Mouse (Mus musculus): ENCODE results near the gene Kat2b. TPM values are rescaled to one million over a fixed set of nuclear protein-coding genes. Genes with fewer than 3 reads are reported as not detected.
A peak's percentile ranks its signal among the peaks of the same experiment; 100 is the strongest.
"Not testable (repeated sequence)": the region's sequence is repeated elsewhere in the genome, so short reads cannot be mapped to it uniquely, and the experiment has no call there.

Gene Kat2b
- polyA plus RNA-seq, 1 experiment from 2014 or later, result 9.6 TPM

DNA sequence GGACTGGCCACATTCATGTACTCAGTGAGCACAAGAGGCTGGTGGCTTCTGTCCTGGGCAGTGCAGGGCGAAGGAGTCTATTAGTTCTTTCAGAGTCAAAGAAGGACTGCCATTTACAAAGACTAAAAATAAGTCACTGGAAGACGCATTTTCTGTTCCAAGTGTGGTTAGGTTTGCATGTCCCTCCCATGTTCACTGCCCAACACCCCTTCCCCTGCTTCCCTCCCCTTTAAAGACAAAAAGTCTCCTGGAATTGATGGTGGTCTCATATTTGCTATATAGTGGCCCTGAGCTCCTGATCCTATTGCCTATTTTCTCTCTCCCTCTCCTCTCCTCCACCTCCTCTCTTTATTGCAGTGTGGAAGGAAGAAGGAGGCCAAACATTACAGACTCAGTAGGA lies 89.3 kb downstream of the Kat2b start:
- Histone ChIP-seq H3K4me3 (ENCODE audit: low read depth, low read length) (no peak overlapping the region), H3K4me1 (replicated peaks; ENCODE audit: control insufficient read depth, insufficient read depth, low read length) (no peaks in the 10 kb centered on the region), H3K27ac (ENCODE audit: low read depth, low read length) (no peak overlapping the region), H3K4me2 (replicated peaks; ENCODE audit: low read depth, low read length) (no peak overlapping the region), H3K9ac (ENCODE audit: low read depth, low read length) (no peak overlapping the region), H3K36me3 (ENCODE audit: control insufficient read depth, insufficient read depth, low read length) (no peaks in the 10 kb centered on the region), H3K27me3 (ENCODE audit: control insufficient read depth, insufficient read depth, low read length) (no peaks in the 10 kb centered on the region), H3K9me3 (ENCODE audit: control insufficient read depth, low read length) (no peaks in the 10 kb centered on the region)
- no peak for ATAC-seq (ENCODE audit: low FRiP score)
- no peak for DNase-seq (ENCODE audit: low spot score)
- 89% methylated on average over 2 of the region's 2 CpGs for WGBS

- Histone ChIP-seq H3K36me3 (ENCODE audit: control insufficient read depth, insufficient read depth, low read length) (no peaks in the 10 kb centered on the region), H3K27ac (ENCODE audit: low read depth, low read length) (no peak overlapping the region), H3K4me1 (replicated peaks; ENCODE audit: control insufficient read depth, insufficient read depth, low read length) (no peaks in the 10 kb centered on the region), H3K9me3 (ENCODE audit: control insufficient read depth, low read length) (no peaks in the 10 kb centered on the region), H3K9ac (ENCODE audit: low read depth, low read length) (no peak overlapping the region), H3K4me3 (ENCODE audit: low read depth, low read length) (no peak overlapping the region), H3K27me3 (ENCODE audit: control insufficient read depth, insufficient read depth, low read length) (no peaks in the 10 kb centered on the region), H3K4me2 (replicated peaks; ENCODE audit: low read depth, low read length) (no peak overlapping the region)
- WGBS, result 75% methylated on average over 6 of the region's 6 CpGs
- ATAC-seq (ENCODE audit: low FRiP score), result no peak
- no peak for DNase-seq (ENCODE audit: low spot score)
These were observed 89.8 kb downstream of the Kat2b start for GRCm38 (mm10) chr17:53656369-53656860.

DNA sequence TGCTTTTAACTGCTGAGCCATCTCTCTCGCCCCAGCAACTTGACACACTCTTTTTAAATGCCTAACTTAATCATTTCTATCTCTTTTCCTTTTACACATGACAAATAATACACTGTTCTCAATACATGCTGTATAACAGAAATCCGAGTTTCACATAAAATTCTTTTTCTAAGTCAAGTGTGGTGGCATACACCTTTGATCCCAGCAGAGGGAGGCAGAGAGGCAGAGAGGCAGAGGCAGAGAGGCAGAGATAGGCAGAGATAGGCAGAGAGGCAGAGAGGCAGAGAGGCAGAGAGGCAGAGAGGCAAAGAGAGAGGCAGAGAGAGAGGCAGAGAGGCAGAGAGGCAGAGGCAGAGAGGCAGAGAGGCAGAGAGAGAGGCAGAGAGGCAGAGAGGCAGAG lies 90.7 kb downstream of the Kat2b start:
- H3K9ac ChIP-seq (ENCODE audit: low read depth, low read length); H3K4me2 ChIP-seq (replicated peaks; ENCODE audit: low read depth, low read length); H3K27me3 ChIP-seq (ENCODE audit: control insufficient read depth, insufficient read depth, low read length); H3K9me3 ChIP-seq (ENCODE audit: control insufficient read depth, low read length); ATAC-seq (ENCODE audit: low FRiP score); H3K27ac ChIP-seq (ENCODE audit: low read depth, low read length); H3K36me3 ChIP-seq (ENCODE audit: control insufficient read depth, insufficient read depth, low read length); H3K4me1 ChIP-seq (replicated peaks; ENCODE audit: control insufficient read depth, insufficient read depth, low read length); H3K4me3 ChIP-seq (ENCODE audit: low read depth, low read length): not testable (repeated sequence)
- WGBS, result 83% methylated on average over 2 of the region's 2 CpGs
- peak; percentile 17 for DNase-seq (ENCODE audit: low spot score)

DNA sequence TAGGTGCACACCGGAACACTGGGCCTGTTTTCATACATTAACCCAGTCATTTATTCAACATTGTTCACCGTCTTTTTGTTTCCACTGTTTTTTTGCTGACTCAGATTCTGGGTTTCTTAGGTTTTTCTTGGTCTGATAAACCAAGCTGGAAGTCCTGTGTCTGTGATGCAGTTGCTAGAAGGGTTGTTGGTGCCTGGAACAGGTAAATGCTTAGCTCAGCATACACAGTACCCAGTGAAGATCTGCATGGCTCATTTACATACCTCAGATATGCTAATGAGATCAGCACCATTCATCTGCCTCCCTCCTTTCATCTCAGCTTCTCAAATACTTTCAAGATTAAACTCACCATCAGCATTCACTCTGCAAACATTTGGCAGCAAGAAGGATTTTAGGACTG lies 92.0 kb downstream of the Kat2b start:
- no peaks in the 10 kb centered on the region for H3K4me1 ChIP-seq (replicated peaks; ENCODE audit: control insufficient read depth, insufficient read depth, low read length)
- no peak overlapping the region for H3K4me2 ChIP-seq (replicated peaks; ENCODE audit: low read depth, low read length)
- no peak for ATAC-seq (ENCODE audit: low FRiP score)
- H3K27me3 ChIP-seq (ENCODE audit: control insufficient read depth, insufficient read depth, low read length), result no peaks in the 10 kb centered on the region
- H3K36me3 ChIP-seq (ENCODE audit: control insufficient read depth, insufficient read depth, low read length), result no peaks in the 10 kb centered on the region
- no peak overlapping the region for H3K9ac ChIP-seq (ENCODE audit: low read depth, low read length)
- DNase-seq (ENCODE audit: low spot score), result no peak
- H3K27ac ChIP-seq (ENCODE audit: low read depth, low read length), result no peak overlapping the region
- no peak overlapping the region for H3K4me3 ChIP-seq (ENCODE audit: low read depth, low read length)
- H3K9me3 ChIP-seq (ENCODE audit: control insufficient read depth, low read length), result no peaks in the 10 kb centered on the region
- WGBS, result 92% methylated on average over 2 of the region's 2 CpGs

GRCm38 (mm10) chr17:53659230-53659629 lies 92.6 kb downstream of the Kat2b start:
- DNase-seq (ENCODE audit: low spot score), result no peak
- no peak overlapping the region for H3K4me3 ChIP-seq (ENCODE audit: low read depth, low read length)
- WGBS, result 89% methylated on average over 8 of the region's 8 CpGs

GRCm38 (mm10) chr17:53659738-53660137 lies 93.1 kb downstream of the Kat2b start:
- no peaks in the 10 kb centered on the region for H3K9me3 ChIP-seq (ENCODE audit: control insufficient read depth, low read length)
- no peaks in the 10 kb centered on the region for H3K4me1 ChIP-seq (replicated peaks; ENCODE audit: control insufficient read depth, insufficient read depth, low read length)
- WGBS, result 76% methylated on average over 4 of the region's 4 CpGs
- H3K4me3 ChIP-seq (ENCODE audit: low read depth, low read length), result no peak overlapping the region
- no peak for DNase-seq (ENCODE audit: low spot score)
- no peak overlapping the region for H3K27ac ChIP-seq (ENCODE audit: low read depth, low read length)
- ATAC-seq (ENCODE audit: low FRiP score), result no peak
- H3K4me2 ChIP-seq (replicated peaks; ENCODE audit: low read depth, low read length), result no peak overlapping the region
- H3K36me3 ChIP-seq (ENCODE audit: control insufficient read depth, insufficient read depth, low read length), result no peaks in the 10 kb centered on the region
- no peak overlapping the region for H3K9ac ChIP-seq (ENCODE audit: low read depth, low read length)
- no peaks in the 10 kb centered on the region for H3K27me3 ChIP-seq (ENCODE audit: control insufficient read depth, insufficient read depth, low read length)

More at GRCm38 (mm10) chr17:53659230-53659629, 92.6 kb downstream of the Kat2b start:
- H3K4me1 ChIP-seq (replicated peaks; ENCODE audit: control insufficient read depth, insufficient read depth, low read length), result no peaks in the 10 kb centered on the region
- ATAC-seq (ENCODE audit: low FRiP score), result no peak
- H3K4me2 ChIP-seq (replicated peaks; ENCODE audit: low read depth, low read length), result no peak overlapping the region
- no peaks in the 10 kb centered on the region for H3K36me3 ChIP-seq (ENCODE audit: control insufficient read depth, insufficient read depth, low read length)
- no peaks in the 10 kb centered on the region for H3K9me3 ChIP-seq (ENCODE audit: control insufficient read depth, low read length)
- no peak overlapping the region for H3K27ac ChIP-seq (ENCODE audit: low read depth, low read length)
- no peak overlapping the region for H3K9ac ChIP-seq (ENCODE audit: low read depth, low read length)
- H3K27me3 ChIP-seq (ENCODE audit: control insufficient read depth, insufficient read depth, low read length), result no peaks in the 10 kb centered on the region

GRCm38 (mm10) chr17:53661056-53661840 lies 94.6 kb downstream of the Kat2b start:
- no peak overlapping the region for H3K4me2 ChIP-seq (replicated peaks; ENCODE audit: low read depth, low read length)
- WGBS, result 81% methylated on average over 6 of the region's 6 CpGs
- no peaks in the 10 kb centered on the region for H3K27me3 ChIP-seq (ENCODE audit: control insufficient read depth, insufficient read depth, low read length)
- H3K4me3 ChIP-seq (ENCODE audit: low read depth, low read length), result no peak overlapping the region
- no peaks in the 10 kb centered on the region for H3K36me3 ChIP-seq (ENCODE audit: control insufficient read depth, insufficient read depth, low read length)
- no peaks in the 10 kb centered on the region for H3K4me1 ChIP-seq (replicated peaks; ENCODE audit: control insufficient read depth, insufficient read depth, low read length)
- ATAC-seq (ENCODE audit: low FRiP score) (no peak), DNase-seq (ENCODE audit: low spot score) (no peak)
- H3K9me3 ChIP-seq (ENCODE audit: control insufficient read depth, low read length), result no peaks in the 10 kb centered on the region
- H3K9ac ChIP-seq (ENCODE audit: low read depth, low read length), result no peak overlapping the region
- no peak overlapping the region for H3K27ac ChIP-seq (ENCODE audit: low read depth, low read length)

- Histone ChIP-seq H3K4me1 (replicated peaks; ENCODE audit: control insufficient read depth, insufficient read depth, low read length) (no peaks in the 10 kb centered on the region), H3K4me3 (ENCODE audit: low read depth, low read length) (no peak overlapping the region), H3K27me3 (ENCODE audit: control insufficient read depth, insufficient read depth, low read length) (no peaks in the 10 kb centered on the region), H3K36me3 (ENCODE audit: control insufficient read depth, insufficient read depth, low read length) (no peaks in the 10 kb centered on the region), H3K27ac (ENCODE audit: low read depth, low read length) (no peak overlapping the region), H3K4me2 (replicated peaks; ENCODE audit: low read depth, low read length) (no peak overlapping the region), H3K9ac (ENCODE audit: low read depth, low read length) (no peak overlapping the region), H3K9me3 (ENCODE audit: control insufficient read depth, low read length) (no peaks in the 10 kb centered on the region)
- ATAC-seq (ENCODE audit: low FRiP score) (no peak), DNase-seq (ENCODE audit: low spot score) (no peak)
- 90% methylated on average over 3 of the region's 3 CpGs for WGBS
These were observed 97.6 kb downstream of the Kat2b start for GRCm38 (mm10) chr17:53664267-53664666.

- DNase-seq (ENCODE audit: low spot score), result no peak
- WGBS, result 85% methylated on average over 2 of the region's 2 CpGs
- Histone ChIP-seq H3K9me3 (ENCODE audit: control insufficient read depth, low read length) (no peaks in the 10 kb centered on the region), H3K27ac (ENCODE audit: low read depth, low read length) (no peak overlapping the region), H3K36me3 (ENCODE audit: control insufficient read depth, insufficient read depth, low read length) (no peaks in the 10 kb centered on the region), H3K27me3 (ENCODE audit: control insufficient read depth, insufficient read depth, low read length) (no peaks in the 10 kb centered on the region), H3K9ac (ENCODE audit: low read depth, low read length) (no peak overlapping the region), H3K4me2 (replicated peaks; ENCODE audit: low read depth, low read length) (no peak overlapping the region), H3K4me1 (replicated peaks; ENCODE audit: control insufficient read depth, insufficient read depth, low read length) (no peaks in the 10 kb centered on the region), H3K4me3 (ENCODE audit: low read depth, low read length) (no peak overlapping the region)
- no peak for ATAC-seq (ENCODE audit: low FRiP score)
These were observed 98.2 kb downstream of the Kat2b start for GRCm38 (mm10) chr17:53664703-53665382.
